Mouse (Mus musculus) E14TG2a.4 (cell line): ENCODE results near the gene Numa1.

ENCODE experiments used
- H3K27me3 ChIP-seq: 2 replicates; pipeline ENCODE4 v1.6.1; 2014; ENCODE audit warnings: low read length, control low read depth; ENCODE audit not compliant: insufficient read depth
- H3K36me3 ChIP-seq: 2 replicates; pipeline ENCODE4 v1.6.1; 2014; ENCODE audit warnings: low read length, control low read depth; ENCODE audit not compliant: insufficient read depth
- H3K4me1 ChIP-seq: replicated peaks from 2 replicates; pipeline ENCODE4 v1.6.1; 2014; ENCODE audit warnings: low read depth, low read length, control low read depth
- H3K4me3 ChIP-seq: replicated peaks from 2 replicates; pipeline ENCODE4 v1.5.1; 2014; ENCODE audit warnings: mild to moderate bottlenecking, low read length
- H3K9me3 ChIP-seq: 2 replicates; pipeline ENCODE4 v1.6.1; 2014; ENCODE audit warnings: low read length, control low read depth
- CTCF ChIP-seq: conservative IDR thresholded peaks from 2 replicates; pipeline ENCODE4 v1.5.1; 2014; ENCODE audit warnings: low read length
- NANOG ChIP-seq: IDR thresholded peaks from 2 replicates; pipeline ENCODE4 v1.6.1; 2014; ENCODE audit warnings: borderline replicate concordance, low read length, mixed read lengths
- POU5F1 ChIP-seq: IDR thresholded peaks from 2 replicates; pipeline ENCODE4 v1.6.1; 2014; ENCODE audit warnings: low read length, borderline replicate concordance

Gene Numa1

DNA sequence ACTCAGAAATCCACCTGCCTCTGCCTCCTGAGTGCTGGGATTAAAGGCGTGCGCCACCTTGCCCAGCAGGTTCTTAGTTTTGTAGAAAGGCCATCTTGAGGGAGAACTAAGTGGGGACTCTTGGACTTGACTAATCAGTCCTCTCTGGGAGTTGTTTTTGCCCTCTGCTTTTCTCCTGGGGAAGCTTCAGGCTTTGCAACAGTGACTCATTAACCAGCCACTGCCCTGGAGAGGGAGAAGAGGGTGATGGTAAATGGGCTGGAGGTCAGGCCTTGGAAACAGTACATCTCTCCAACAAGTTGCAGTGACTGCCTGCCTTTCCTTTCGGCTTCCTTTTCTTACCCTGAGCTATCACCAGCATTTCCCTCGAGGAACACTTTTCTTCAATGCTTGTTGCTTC, 30.6 kb downstream of the Numa1 start:
- no peaks in the 10 kb centered on the region for H3K9me3 ChIP-seq
- peaks cover 6% of the 10 kb centered on the region; the same call in 1 of the 2 replicates for H3K36me3 ChIP-seq
- peaks cover 63% of the 10 kb centered on the region for H3K4me1 ChIP-seq
- no peaks in the 10 kb centered on the region for H3K27me3 ChIP-seq
- TF ChIP-seq POU5F1 (no peak), CTCF (no peak), NANOG (no peak)
- H3K4me3 ChIP-seq, result no peak overlapping the region

DNA sequence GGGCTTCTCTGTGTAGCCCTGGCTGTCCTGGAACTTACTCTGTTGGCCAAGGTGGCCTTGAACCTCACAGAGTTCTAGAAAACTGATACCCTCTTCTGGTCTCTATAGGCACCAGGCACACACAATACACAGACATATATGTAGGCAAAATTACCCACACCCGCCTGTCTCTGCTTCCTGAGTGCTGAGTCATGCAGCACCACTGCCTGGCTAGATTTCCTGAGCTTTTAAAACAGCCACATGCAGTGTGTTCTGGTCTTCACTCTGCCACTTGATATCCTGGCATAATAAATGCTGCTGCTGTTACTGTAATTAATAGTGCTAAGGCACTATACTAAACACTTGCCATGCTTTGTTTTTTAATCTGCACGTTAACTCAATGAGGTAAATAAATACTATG, 31.7 kb downstream of the Numa1 start:
- Histone ChIP-seq H3K9me3 (no peaks in the 10 kb centered on the region), H3K4me3 (no peak overlapping the region), H3K27me3 (no peaks in the 10 kb centered on the region), H3K36me3 (peaks cover 6% of the 10 kb centered on the region; the same call in 1 of the 2 replicates), H3K4me1 (peaks cover 56% of the 10 kb centered on the region)
- TF ChIP-seq POU5F1 (no peak), CTCF (no peak), NANOG (no peak)

DNA sequence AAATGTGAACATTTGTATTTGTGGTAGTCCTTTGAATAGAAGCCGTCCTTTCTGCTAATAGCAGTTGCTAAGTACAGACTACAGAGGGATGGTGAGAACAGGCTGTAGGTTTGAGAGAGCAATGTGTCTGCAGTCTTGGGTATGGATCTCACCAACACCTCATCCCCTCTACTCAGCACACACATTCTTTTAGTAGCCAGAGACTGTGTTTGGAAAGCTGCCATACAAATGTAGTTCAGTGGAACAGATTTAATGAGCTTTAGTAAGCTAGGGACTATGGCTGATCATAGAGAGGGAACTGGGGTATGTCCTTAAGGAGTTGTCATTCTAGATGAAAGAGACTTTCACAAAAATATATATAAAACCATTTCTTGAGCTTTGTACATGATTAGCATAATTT, 33.3 kb downstream of the Numa1 start:
- no peak overlapping the region for H3K4me3 ChIP-seq

DNA sequence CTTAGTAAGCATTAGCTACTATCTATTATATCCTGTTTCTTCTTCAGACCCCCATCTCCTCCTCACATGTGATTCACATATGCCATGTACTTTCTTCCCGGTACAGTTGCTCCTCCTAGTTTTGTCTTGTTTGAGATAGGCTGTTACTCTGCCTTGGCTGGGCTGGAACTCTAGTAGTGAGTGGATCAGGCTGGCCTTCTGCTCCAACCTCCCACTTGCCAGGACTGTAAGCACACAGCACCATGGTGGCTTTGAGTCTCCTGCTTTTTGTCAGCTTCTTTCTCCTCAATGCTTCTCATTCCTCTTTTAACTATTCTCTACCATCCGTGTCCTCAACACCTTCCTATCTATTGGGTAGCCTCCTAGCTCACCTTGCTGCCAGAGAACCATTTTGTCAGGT, 34.8 kb downstream of the Numa1 start:
- Histone ChIP-seq H3K4me1 (peaks cover 79% of the 10 kb centered on the region), H3K27me3 (no peaks in the 10 kb centered on the region), H3K4me3 (peak overlapping the region; percentile 90), H3K36me3 (peaks cover 12% of the 10 kb centered on the region; the same call in 1 of the 2 replicates), H3K9me3 (no peaks in the 10 kb centered on the region)
- TF ChIP-seq CTCF, result no peak

More for the DNA sequence above, 33.3 kb downstream of the Numa1 start:
- Histone ChIP-seq H3K4me1 (peaks cover 68% of the 10 kb centered on the region), H3K27me3 (no peaks in the 10 kb centered on the region), H3K36me3 (peaks cover 6% of the 10 kb centered on the region; the same call in 1 of the 2 replicates), H3K9me3 (no peaks in the 10 kb centered on the region)
- no peak for TF ChIP-seq POU5F1
- TF ChIP-seq NANOG, result no peak

DNA sequence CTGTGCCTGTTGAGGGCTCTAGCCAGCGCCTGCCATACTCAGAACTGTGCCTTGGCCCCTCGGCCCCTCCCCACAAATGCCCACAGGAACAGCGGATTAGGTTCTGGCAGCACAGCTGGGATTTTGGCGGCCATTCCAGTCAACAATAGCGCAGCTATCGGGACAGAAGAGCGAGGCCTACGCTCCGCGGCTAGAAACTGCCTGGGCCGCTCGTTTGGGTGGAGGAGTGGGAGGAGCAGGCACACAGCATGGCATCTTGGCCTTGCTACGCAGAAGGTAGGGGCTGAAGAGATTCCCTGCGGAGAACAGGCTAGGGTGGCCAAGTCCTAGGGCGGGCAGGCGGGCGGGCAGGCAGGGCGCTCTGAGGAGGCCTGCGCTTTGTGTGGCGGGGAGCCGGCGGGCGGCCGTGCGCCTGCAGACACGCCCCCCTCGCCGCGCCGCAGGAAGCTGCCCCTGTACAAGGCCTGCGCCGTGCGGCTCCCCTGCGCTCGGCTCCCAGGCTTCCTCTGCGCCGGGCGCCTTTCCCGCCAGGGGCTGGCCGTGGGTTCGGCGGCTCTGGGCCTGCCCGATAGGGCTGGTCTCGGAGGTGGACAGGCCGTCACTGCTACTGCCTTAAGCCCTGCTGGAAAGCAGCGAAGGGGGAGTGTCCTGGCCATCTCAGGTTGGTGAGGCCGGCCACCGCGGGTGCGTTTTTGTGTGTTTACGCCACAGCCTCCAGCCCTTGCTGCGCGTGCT, 36.0 kb downstream of the Numa1 start:
- H3K27me3 ChIP-seq, result no peaks in the 10 kb centered on the region
- TF ChIP-seq POU5F1 (no peak), CTCF (no peak), NANOG (no peak)
- H3K9me3 ChIP-seq, result no peaks in the 10 kb centered on the region
- H3K4me1 ChIP-seq, result peaks cover 82% of the 10 kb centered on the region
- H3K36me3 ChIP-seq, result peaks cover 7% of the 10 kb centered on the region; the same call in 1 of the 2 replicates
- peak overlapping the region; percentile 90 for H3K4me3 ChIP-seq

DNA sequence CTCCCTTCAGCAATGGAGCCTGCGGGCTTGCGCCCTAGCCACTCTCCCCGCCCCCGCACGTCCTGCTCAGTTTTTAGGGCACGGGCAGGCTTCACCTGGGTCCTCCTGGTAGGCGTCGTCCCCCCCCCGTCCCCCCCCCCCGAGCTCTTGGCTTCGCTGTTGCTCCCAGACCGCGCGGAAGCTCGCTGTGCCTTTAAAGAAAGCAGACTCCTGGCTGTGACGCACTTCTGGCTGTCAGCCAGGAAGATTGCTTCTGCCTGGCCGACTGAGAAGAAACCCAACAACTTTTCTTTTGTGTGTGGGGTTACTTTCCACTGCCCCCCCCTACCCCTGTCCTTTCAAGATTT, 36.5 kb downstream of the Numa1 start:
- H3K4me3 ChIP-seq, result peak overlapping the region; percentile 90
- no peaks in the 10 kb centered on the region for H3K27me3 ChIP-seq
- TF ChIP-seq CTCF, result no peak
- no peak for TF ChIP-seq NANOG
- no peak for TF ChIP-seq POU5F1
- H3K36me3 ChIP-seq, result peaks cover 10% of the 10 kb centered on the region; the same call in 1 of the 2 replicates
- peaks cover 81% of the 10 kb centered on the region for H3K4me1 ChIP-seq
- no peaks in the 10 kb centered on the region for H3K9me3 ChIP-seq

DNA sequence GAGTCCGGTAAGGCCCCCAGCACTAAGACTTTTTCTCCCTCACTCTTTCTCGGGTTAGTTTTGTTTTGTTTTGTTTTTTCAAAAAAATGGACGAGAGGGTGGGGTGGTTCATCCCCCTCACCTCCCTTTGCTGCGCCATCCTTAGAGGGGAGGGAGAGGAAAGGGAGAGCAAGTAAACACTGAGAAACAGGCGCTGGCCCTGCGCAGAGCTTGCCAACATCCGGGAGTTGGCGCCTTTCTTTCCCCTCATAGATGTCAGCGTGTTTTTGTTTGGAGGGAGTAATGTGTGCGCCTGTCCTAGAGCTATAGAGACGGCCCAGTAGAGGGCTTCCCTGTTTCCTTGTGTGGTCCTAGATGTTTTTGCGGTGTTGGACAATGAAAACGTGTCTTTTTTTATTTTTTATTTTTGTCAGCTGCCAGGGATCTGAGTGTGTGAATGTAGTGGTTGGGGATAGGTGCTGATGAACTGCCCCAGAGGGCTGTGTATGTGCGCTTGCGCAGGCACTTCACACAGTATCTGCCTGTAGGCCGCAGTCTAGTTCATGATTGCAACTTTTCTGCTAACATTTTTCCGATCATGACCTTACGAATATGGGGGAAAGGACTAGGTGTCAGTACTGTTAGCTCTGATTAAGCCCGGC, 37.0 kb downstream of the Numa1 start:
- Histone ChIP-seq H3K27me3 (no peaks in the 10 kb centered on the region), H3K36me3 (peaks cover 10% of the 10 kb centered on the region; the same call in 1 of the 2 replicates), H3K4me1 (peaks cover 77% of the 10 kb centered on the region), H3K9me3 (no peaks in the 10 kb centered on the region), H3K4me3 (peak overlapping the region; percentile 90)
- no peak for TF ChIP-seq NANOG
- no peak for TF ChIP-seq POU5F1
- no peak for TF ChIP-seq CTCF

DNA sequence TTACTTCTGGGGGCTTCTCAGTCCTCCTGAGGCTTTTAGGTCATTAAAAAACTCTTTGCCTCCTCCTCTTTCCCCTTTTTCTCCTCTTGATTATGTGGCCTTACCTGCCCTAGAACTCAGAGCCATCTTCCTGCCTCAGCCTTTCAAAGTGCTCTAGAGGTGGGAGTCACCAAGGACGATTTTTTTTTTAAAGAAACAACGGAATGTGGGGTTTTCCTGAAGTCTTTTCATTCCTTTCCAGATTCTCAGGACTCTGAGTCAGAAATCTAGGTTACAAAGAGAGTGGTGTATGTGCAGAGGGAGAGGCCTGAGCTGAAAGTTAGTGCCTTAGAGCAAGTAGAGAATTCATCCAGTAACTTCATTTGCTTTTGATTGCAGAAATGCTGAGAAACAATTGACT, 37.8 kb downstream of the Numa1 start:
- Histone ChIP-seq H3K9me3 (no peaks in the 10 kb centered on the region), H3K4me1 (peaks cover 69% of the 10 kb centered on the region), H3K27me3 (no peaks in the 10 kb centered on the region), H3K36me3 (peaks cover 13% of the 10 kb centered on the region; the same call in 1 of the 2 replicates), H3K4me3 (peak overlapping the region; percentile 90)
- no peak for TF ChIP-seq POU5F1
- TF ChIP-seq NANOG, result no peak
- no peak for TF ChIP-seq CTCF
